Mouse (Mus musculus): ENCODE results near the gene Serinc3. TPM values are rescaled to one million over a fixed set of nuclear protein-coding genes. Genes with fewer than 3 reads are reported as not detected.
A peak's percentile ranks its signal among the peaks of the same experiment; 100 is the strongest.

The Serinc3 gene
- polyA plus RNA-seq, 1 experiment from 2014 or later, result 92.7 TPM

GRCm38 (mm10) chr2:163615906-163616651, 28.9 kb downstream of the Serinc3 start:
- 88% methylated on average over 4 of the region's 4 CpGs for WGBS (ENCODE audit: insufficient replicate concordance)
- no peak overlapping the region for H3K27ac ChIP-seq (ENCODE audit: low read depth)
- H3K36me3 ChIP-seq (replicated peaks; ENCODE audit: insufficient read depth, low read length), result peaks cover 93% of the 10 kb centered on the region

GRCm38 (mm10) chr2:163615401-163615800, 29.5 kb downstream of the Serinc3 start:
- Histone ChIP-seq H3K9me3 (ENCODE audit: low read length) (no peaks in the 10 kb centered on the region), H3K36me3 (replicated peaks; ENCODE audit: insufficient read depth, low read length) (peaks cover 92% of the 10 kb centered on the region), H3K27ac (ENCODE audit: low read depth) (no peak overlapping the region), H3K4me3 (ENCODE audit: low read depth, low read length) (no peak overlapping the region), H3K27me3 (ENCODE audit: insufficient read depth, low read length) (no peaks in the 10 kb centered on the region), H3K4me1 (ENCODE audit: insufficient read depth) (peaks cover 5% of the 10 kb centered on the region; the same call in 1 of the 2 replicates), H3K9ac (replicated peaks) (no peak overlapping the region), H3K4me2 (ENCODE audit: low read depth, low read length) (no peak overlapping the region)
- DNase-seq, result no peak
- TF ChIP-seq EP300 (IDR thresholded peaks at IDR 0.05; ENCODE audit: low read depth) (no peak), CTCF (IDR thresholded peaks at IDR 0.05; ENCODE audit: low read depth) (no peak)
- ATAC-seq, result no peak
- 87% methylated on average over 9 of the region's 9 CpGs for whole genome bisulfite sequencing (ENCODE audit: insufficient replicate concordance)

More at GRCm38 (mm10) chr2:163615906-163616651, 28.9 kb downstream of the Serinc3 start:
- no peak overlapping the region for H3K9ac ChIP-seq (replicated peaks)
- H3K4me3 ChIP-seq (ENCODE audit: low read depth, low read length), result no peak overlapping the region
- peaks cover 5% of the 10 kb centered on the region for H3K4me1 ChIP-seq (ENCODE audit: insufficient read depth)
- no peaks in the 10 kb centered on the region for H3K27me3 ChIP-seq (ENCODE audit: insufficient read depth, low read length)
- no peak overlapping the region for H3K4me2 ChIP-seq (ENCODE audit: low read depth, low read length)
- no peak for DNase-seq
- ATAC-seq, result no peak
- no peak for TF ChIP-seq EP300 (IDR thresholded peaks at IDR 0.05; ENCODE audit: low read depth)
- no peak for TF ChIP-seq CTCF (IDR thresholded peaks at IDR 0.05; ENCODE audit: low read depth)
- no peaks in the 10 kb centered on the region for H3K9me3 ChIP-seq (ENCODE audit: low read length)

GRCm38 (mm10) chr2:163613990-163614389, 30.9 kb downstream of the Serinc3 start:
- Histone ChIP-seq H3K4me2 (ENCODE audit: low read depth, low read length) (no peak overlapping the region), H3K27ac (ENCODE audit: low read depth) (no peak overlapping the region), H3K4me3 (ENCODE audit: low read depth, low read length) (no peak overlapping the region), H3K9ac (replicated peaks) (no peak overlapping the region), H3K4me1 (ENCODE audit: insufficient read depth) (no peaks in the 10 kb centered on the region), H3K9me3 (ENCODE audit: low read length) (no peaks in the 10 kb centered on the region), H3K36me3 (replicated peaks; ENCODE audit: insufficient read depth, low read length) (peaks cover 87% of the 10 kb centered on the region), H3K27me3 (ENCODE audit: insufficient read depth, low read length) (no peaks in the 10 kb centered on the region)
- TF ChIP-seq CTCF (IDR thresholded peaks at IDR 0.05; ENCODE audit: low read depth) (peak; percentile 27), EP300 (IDR thresholded peaks at IDR 0.05; ENCODE audit: low read depth) (no peak)
- ATAC-seq (no peak), DNase-seq (no peak)
- 92% methylated on average over 4 of the region's 4 CpGs for WGBS (ENCODE audit: insufficient replicate concordance)

GRCm38 (mm10) chr2:163613206-163613605, 31.7 kb downstream of the Serinc3 start:
- DNase-seq, result no peak
- Histone ChIP-seq H3K4me1 (ENCODE audit: insufficient read depth) (no peaks in the 10 kb centered on the region), H3K4me2 (ENCODE audit: low read depth, low read length) (no peak overlapping the region), H3K4me3 (ENCODE audit: low read depth, low read length) (no peak overlapping the region), H3K9me3 (ENCODE audit: low read length) (no peaks in the 10 kb centered on the region), H3K9ac (replicated peaks) (no peak overlapping the region), H3K27ac (ENCODE audit: low read depth) (no peak overlapping the region), H3K36me3 (replicated peaks; ENCODE audit: insufficient read depth, low read length) (peaks cover 79% of the 10 kb centered on the region), H3K27me3 (ENCODE audit: insufficient read depth, low read length) (no peaks in the 10 kb centered on the region)
- 93% methylated on average over 5 of the region's 5 CpGs for WGBS (ENCODE audit: insufficient replicate concordance)
- TF ChIP-seq CTCF (IDR thresholded peaks at IDR 0.05; ENCODE audit: low read depth), result no peak
- TF ChIP-seq EP300 (IDR thresholded peaks at IDR 0.05; ENCODE audit: low read depth), result no peak
- ATAC-seq, result no peak

- DNase-seq, result no peak
- Histone ChIP-seq H3K27ac (ENCODE audit: low read depth) (no peak overlapping the region), H3K9me3 (ENCODE audit: low read length) (no peaks in the 10 kb centered on the region), H3K9ac (replicated peaks) (no peak overlapping the region), H3K27me3 (ENCODE audit: insufficient read depth, low read length) (no peaks in the 10 kb centered on the region), H3K36me3 (replicated peaks; ENCODE audit: insufficient read depth, low read length) (peaks cover 60% of the 10 kb centered on the region), H3K4me1 (ENCODE audit: insufficient read depth) (no peaks in the 10 kb centered on the region), H3K4me3 (ENCODE audit: low read depth, low read length) (no peak overlapping the region), H3K4me2 (ENCODE audit: low read depth, low read length) (no peak overlapping the region)
- TF ChIP-seq EP300 (IDR thresholded peaks at IDR 0.05; ENCODE audit: low read depth) (no peak), CTCF (IDR thresholded peaks at IDR 0.05; ENCODE audit: low read depth) (no peak)
- ATAC-seq, result no peak
- 84% methylated on average over 9 of the region's 9 CpGs for WGBS (ENCODE audit: insufficient replicate concordance)
Observed at GRCm38 (mm10) chr2:163611176-163611575, 33.8 kb downstream of the Serinc3 start.

- H3K4me2 ChIP-seq (ENCODE audit: low read depth, low read length), result no peak overlapping the region
- no peak overlapping the region for H3K4me3 ChIP-seq (ENCODE audit: low read depth, low read length)
- WGBS (ENCODE audit: insufficient replicate concordance), result 86% methylated on average over 12 of the region's 12 CpGs
- 0 out of 2 replicates have a peak, but pooled peaks cover 2% of the 10 kb centered on the region for H3K4me1 ChIP-seq (ENCODE audit: insufficient read depth)
- TF ChIP-seq EP300 (IDR thresholded peaks at IDR 0.05; ENCODE audit: low read depth), result no peak
- no peaks in the 10 kb centered on the region for H3K27me3 ChIP-seq (ENCODE audit: insufficient read depth, low read length)
- ATAC-seq (no peak), DNase-seq (no peak)
- no peaks in the 10 kb centered on the region for H3K9me3 ChIP-seq (ENCODE audit: low read length)
- H3K9ac ChIP-seq (replicated peaks), result no peak overlapping the region
- peaks cover 44% of the 10 kb centered on the region for H3K36me3 ChIP-seq (replicated peaks; ENCODE audit: insufficient read depth, low read length)
- no peak overlapping the region for H3K27ac ChIP-seq (ENCODE audit: low read depth)
Observed at GRCm38 (mm10) chr2:163609281-163609975, 35.5 kb downstream of the Serinc3 start.
